Mouse (Mus musculus) intestine, embryonic 16.5 days (tissue): ENCODE measurements around the gene Flywch1. TPM values are rescaled to one million over a fixed set of nuclear protein-coding genes. Genes with fewer than 3 reads are reported as not detected.
A peak's percentile ranks its signal among the peaks of the same experiment; 100 is the strongest.
"Not testable (repeated sequence)": the region's sequence is repeated elsewhere in the genome, so short reads cannot be mapped to it uniquely, and the experiment has no call there.

Experiments used
- ATAC-seq: fragments of 200-750 bp; cut with Nextera tagmentation; 2 replicates; pipeline ENCODE4 v1.8.0; 2017; ENCODE audit warnings: moderate TSS enrichment, moderate library complexity
- H3K27ac ChIP-seq: fragments of 300-500 bp; sonication (generic); 2 replicates; pipeline ENCODE4 v1.5.1; 2014; ENCODE audit warnings: mild to moderate bottlenecking, low read length
- H3K27me3 ChIP-seq: fragments of 300-500 bp; sonication (generic); replicated peaks from 2 replicates; pipeline ENCODE4 v1.6.1; 2014; ENCODE audit warnings: low read length, control low read depth, mixed read lengths; ENCODE audit not compliant: control insufficient read depth, insufficient read depth
- H3K36me3 ChIP-seq: fragments of 300-500 bp; sonication (generic); 2 replicates; pipeline ENCODE4 v1.6.1; 2014; ENCODE audit warnings: low read length, control low read depth; ENCODE audit not compliant: control insufficient read depth, insufficient read depth
- H3K4me1 ChIP-seq: fragments of 300-500 bp; sonication (generic); 2 replicates; pipeline ENCODE4 v1.6.1; 2014; ENCODE audit warnings: low read length, control low read depth, mixed read lengths; ENCODE audit not compliant: control insufficient read depth, insufficient read depth
- H3K4me2 ChIP-seq: fragments of 300-500 bp; sonication (generic); 2 replicates; pipeline ENCODE4 v1.6.1; 2014; ENCODE audit warnings: low read depth, low read length, control low read depth
- H3K4me3 ChIP-seq: fragments of 300-500 bp; sonication (generic); 2 replicates; pipeline ENCODE4 v1.5.1; 2014; ENCODE audit warnings: mild to moderate bottlenecking, low read length
- H3K9ac ChIP-seq: fragments of 300-500 bp; sonication (generic); 2 replicates; pipeline ENCODE4 v1.6.1; 2014; ENCODE audit warnings: low read depth, low read length
- H3K9me3 ChIP-seq: fragments of 300-500 bp; sonication (generic); 2 replicates; pipeline ENCODE4 v1.6.1; 2016; ENCODE audit warnings: low read length, control low read depth; ENCODE audit not compliant: control insufficient read depth
- WGBS: fragments of 180-500 bp; shearing (Covaris S2); extraction: QIAGEN DNeasy Blood & Tissue Kit; methylation state at CpG from one replicate; pipeline ENCODE4 v1.1.7; 2014; 5-methylcytosine and 5-hydroxymethylcytosine counted together
- polyA plus RNA-seq: library from polyadenylated mRNA; unstranded; fragments of >200 nt; fragmentation: Nextera tagmentation; extraction: Ambion mirVana; gene quantifications from 2 replicates; pipeline ENCODE4 v1.2.1, GENCODE M21; 2015

The Flywch1 gene
- polyA plus RNA-seq, 1 experiment from 2014 or later = 44.9 TPM

DNA sequence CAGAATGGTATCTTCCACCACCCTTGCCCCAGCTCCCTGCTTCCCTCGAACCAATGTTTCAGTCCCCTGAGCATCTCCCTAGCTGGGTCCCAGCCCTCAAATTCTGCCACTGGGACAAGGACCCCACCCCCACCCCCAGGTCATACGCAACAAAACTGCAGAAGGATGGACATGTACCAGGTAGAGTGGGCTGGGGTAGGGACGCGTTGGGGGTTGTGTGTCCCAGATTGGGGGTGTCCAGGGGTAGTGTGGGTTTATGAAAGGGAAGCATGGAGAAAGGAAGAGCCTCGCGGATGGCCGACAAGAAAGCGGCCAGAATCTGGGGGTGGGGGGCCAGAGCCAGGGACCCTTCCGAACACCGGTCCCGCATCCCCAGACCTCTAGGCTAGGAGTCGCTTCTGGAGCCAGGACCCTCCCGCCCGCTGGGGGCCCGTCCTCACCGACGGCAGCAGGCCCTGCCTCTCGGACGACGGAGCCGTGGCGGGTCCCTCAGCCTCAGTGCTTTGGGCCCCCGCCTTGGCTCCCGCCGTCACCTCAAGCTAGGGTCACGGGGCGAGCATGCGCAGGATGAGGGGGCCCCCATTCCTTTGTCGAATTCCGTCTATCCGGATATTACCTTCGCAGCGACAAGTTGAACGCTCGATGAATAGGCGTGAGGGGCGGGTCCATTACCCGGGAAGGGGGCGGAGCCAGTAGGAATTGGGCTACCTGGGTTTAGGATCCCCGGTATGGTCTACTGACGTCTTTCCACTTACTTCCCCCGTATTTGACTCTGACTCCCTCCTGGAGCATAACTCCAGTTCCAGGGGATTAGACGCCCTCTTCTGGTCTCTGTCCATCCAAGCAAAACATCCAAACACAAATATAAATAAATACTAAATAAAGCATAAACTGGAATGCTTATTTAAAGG, 14.4 kb upstream of the Flywch1 start, which contains the start of gene Flywch2:
Gene Flywch2, minus strand, starts transcription at position 521 of the 911 bp plus-strand sequence.
- no peaks in the 10 kb centered on the region for H3K9me3 ChIP-seq
- H3K27me3 ChIP-seq = no peaks in the 10 kb centered on the region
- H3K36me3 ChIP-seq = no peaks in the 10 kb centered on the region
- peak; percentile 72 for ATAC-seq
- peak within 1 kb of the TSS; percentile 65 for H3K4me3 ChIP-seq
- peaks cover 16% of the 10 kb centered on the region for H3K4me1 ChIP-seq
- WGBS = 3% methylated on average over 43 of the region's 43 CpGs
- no peak within 1 kb of the TSS for H3K27ac ChIP-seq
- peak within 1 kb of the TSS; percentile 96 for H3K4me2 ChIP-seq
- H3K9ac ChIP-seq = peak within 1 kb of the TSS; percentile 77

DNA sequence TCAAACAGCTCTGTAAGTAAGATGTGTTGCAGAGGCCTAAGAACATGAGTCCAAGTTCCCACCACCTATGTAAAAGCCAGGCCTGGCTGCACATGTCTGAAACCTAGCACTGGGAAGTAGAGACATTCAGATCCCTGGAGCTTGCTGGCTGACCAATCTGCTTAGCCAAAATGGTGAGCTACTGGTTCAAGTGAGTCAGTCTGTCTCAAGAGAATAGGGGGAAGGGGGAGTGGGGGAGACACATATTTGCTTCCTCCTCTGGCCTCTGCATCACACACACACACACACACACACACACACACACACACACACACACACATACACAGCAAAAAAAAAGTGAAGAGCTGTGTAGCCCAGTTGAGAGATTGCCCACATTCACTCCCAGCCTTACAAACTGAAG, 11.9 kb upstream of the Flywch1 start:
- Histone ChIP-seq H3K9me3 (no peaks in the 10 kb centered on the region), H3K4me1 (peaks cover 5% of the 10 kb centered on the region; the same call in 1 of the 2 replicates), H3K4me2 (no peak overlapping the region), H3K27ac (no peak overlapping the region), H3K36me3 (no peaks in the 10 kb centered on the region), H3K4me3 (no peak overlapping the region), H3K27me3 (no peaks in the 10 kb centered on the region), H3K9ac (no peak overlapping the region)
- no peak for ATAC-seq

DNA sequence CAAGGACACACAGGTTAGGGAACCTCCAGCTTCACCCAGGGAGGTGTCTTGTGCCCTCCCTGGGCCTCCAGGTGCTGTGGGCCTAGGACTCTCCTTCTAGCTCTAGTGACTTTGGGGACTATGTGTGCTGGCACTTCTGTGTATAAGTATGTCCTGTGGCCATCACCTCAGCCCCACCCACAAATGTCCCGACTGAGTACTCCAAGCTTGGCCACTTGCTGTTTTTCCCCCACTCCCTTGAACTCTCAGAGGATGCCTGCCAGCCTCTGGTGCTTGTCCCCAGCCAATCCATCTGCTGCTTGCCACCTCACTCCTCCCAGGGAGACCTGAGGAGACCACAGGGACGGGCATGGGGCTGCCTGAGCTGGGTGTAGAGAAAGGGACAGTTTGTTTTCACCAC, 7.0 kb upstream of the Flywch1 start:
- WGBS = 71% methylated on average over 2 of the region's 2 CpGs
- Histone ChIP-seq H3K4me1 (no peaks in the 10 kb centered on the region), H3K36me3 (no peaks in the 10 kb centered on the region), H3K9ac (no peak overlapping the region), H3K4me2 (no peak overlapping the region), H3K9me3 (no peaks in the 10 kb centered on the region), H3K27ac (no peak overlapping the region), H3K4me3 (no peak overlapping the region), H3K27me3 (no peaks in the 10 kb centered on the region)
- no peak for ATAC-seq

DNA sequence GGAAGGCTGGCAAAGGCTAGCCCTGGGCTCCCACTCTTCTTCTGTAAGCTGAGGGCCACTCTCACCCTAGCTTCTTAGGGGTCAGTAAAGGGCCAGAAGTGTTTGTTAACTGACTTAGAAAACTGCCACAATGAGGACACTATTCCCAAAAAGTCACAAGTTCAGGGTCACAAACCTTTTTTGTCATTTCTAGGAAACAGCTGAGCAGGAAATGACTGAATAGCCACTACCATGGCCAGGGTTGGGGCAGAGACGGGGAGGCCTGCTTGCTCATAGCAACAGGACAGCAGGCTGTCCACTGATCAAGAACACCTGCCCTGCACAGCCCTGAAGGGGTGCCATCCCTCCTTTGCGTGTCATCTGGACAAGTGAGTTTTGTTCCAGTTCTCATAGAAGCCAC, 5.7 kb upstream of the Flywch1 start:
- WGBS = 77% methylated on average over 2 of the region's 2 CpGs
- ATAC-seq = no peak
- Histone ChIP-seq H3K9ac (no peak overlapping the region), H3K27me3 (no peaks in the 10 kb centered on the region), H3K4me1 (no peaks in the 10 kb centered on the region), H3K36me3 (no peaks in the 10 kb centered on the region), H3K27ac (no peak overlapping the region), H3K4me2 (no peak overlapping the region), H3K9me3 (no peaks in the 10 kb centered on the region), H3K4me3 (no peak overlapping the region)

DNA sequence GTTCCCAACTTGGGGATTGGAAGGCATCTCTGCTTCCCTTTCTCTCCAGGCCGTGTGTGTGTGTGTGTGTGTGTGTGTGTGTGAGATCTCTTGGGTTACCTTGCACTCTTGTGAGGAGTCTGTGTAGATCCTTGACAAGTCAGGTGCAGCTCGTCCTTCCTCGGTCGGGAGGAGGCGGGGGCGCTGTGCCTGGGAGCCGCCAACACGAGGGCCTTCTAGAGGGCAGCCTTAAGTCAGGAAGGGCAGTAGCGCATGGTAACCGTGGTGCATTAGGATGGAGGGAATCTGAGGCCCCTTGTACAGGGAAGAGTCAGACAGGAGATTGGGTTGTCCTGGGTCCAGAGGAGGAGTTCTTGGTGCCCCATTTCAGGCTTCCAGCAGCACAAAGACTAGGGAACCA, 4.8 kb upstream of the Flywch1 start:
- Histone ChIP-seq H3K4me3 (no peak overlapping the region), H3K27me3 (no peaks in the 10 kb centered on the region), H3K4me1 (no peaks in the 10 kb centered on the region), H3K9ac (no peak overlapping the region), H3K4me2 (no peak overlapping the region), H3K36me3 (no peaks in the 10 kb centered on the region), H3K27ac (no peak overlapping the region), H3K9me3 (no peaks in the 10 kb centered on the region)
- 79% methylated on average over 10 of the region's 10 CpGs for WGBS
- no peak for ATAC-seq

DNA sequence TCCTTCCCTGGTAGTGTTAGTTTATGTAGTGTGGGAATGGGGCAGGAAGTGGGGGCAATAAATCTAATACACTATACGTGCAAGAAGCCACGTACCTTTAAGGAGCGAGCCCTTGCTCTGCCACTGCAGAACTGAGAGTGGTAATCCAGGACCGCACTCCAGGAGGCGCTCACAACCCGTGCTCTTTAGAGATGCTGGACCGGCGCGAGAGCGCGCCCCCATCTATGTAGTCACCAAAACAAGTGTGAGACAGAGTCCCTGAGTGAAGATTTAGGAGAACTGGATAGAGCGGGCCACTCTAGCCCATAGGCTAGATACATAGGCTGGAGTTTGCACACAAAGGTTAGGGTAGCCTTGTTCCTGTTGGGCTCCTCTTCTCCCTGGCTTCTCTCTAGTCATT, 2.7 kb upstream of the Flywch1 start:
- Histone ChIP-seq H3K4me2 (no peak overlapping the region), H3K36me3 (no peaks in the 10 kb centered on the region), H3K9me3 (no peaks in the 10 kb centered on the region), H3K27ac (no peak overlapping the region), H3K4me1 (peaks cover 6% of the 10 kb centered on the region; the same call in 1 of the 2 replicates), H3K27me3 (no peaks in the 10 kb centered on the region), H3K9ac (no peak overlapping the region), H3K4me3 (no peak overlapping the region)
- 3% methylated on average over 12 of the region's 12 CpGs for WGBS
- peak; percentile 45 for ATAC-seq

DNA sequence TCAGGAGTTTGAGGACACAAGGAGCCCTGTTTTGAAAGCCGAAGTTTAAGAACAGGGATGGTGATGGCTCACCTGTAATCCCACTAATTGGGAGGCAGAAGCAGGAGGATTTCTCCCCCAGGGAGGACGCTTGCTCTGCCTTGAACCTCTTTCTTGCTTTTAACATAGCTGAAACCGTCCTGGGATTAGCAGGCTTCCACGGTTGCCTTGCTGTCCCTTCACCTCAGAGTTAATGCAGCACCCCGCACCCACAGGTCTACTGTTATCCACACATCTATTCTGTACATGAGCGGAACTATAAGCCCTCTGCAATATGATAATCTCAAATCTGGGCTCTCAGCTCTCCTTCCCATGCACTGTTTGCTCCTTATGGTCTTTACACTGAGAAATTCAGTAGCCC, 2.3 kb upstream of the Flywch1 start:
- Histone ChIP-seq H3K4me3 (no peak overlapping the region), H3K9ac (no peak overlapping the region), H3K36me3 (no peaks in the 10 kb centered on the region), H3K27ac (no peak overlapping the region), H3K27me3 (no peaks in the 10 kb centered on the region), H3K9me3 (no peaks in the 10 kb centered on the region), H3K4me2 (no peak overlapping the region), H3K4me1 (peaks cover 6% of the 10 kb centered on the region; the same call in 1 of the 2 replicates)
- 69% methylated on average over 6 of the region's 6 CpGs for WGBS
- ATAC-seq = no peak

DNA sequence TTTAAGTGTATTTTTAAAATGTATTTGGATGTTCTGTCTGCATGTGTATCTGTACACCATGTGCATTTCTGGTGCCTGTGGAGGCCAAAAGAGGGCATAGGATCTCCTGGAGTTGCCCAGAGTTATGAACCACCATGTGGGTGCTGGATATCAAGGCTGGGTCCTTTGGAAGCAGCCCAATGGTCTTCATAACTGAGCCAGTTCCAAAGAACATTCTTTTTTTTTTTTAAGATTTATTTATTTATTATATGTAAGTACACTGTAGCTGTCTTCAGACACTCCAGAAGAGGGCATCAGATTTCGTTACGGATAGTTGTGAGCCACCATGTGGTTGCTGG, 786 bp upstream of the Flywch1 start:
- H3K9ac ChIP-seq, ATAC-seq, H3K4me1 ChIP-seq, H3K27ac ChIP-seq, H3K9me3 ChIP-seq, H3K4me2 ChIP-seq, H3K4me3 ChIP-seq, H3K36me3 ChIP-seq, H3K27me3 ChIP-seq: not testable (repeated sequence)
- 57% methylated on average over 1 of the region's 2 CpGs for WGBS

DNA sequence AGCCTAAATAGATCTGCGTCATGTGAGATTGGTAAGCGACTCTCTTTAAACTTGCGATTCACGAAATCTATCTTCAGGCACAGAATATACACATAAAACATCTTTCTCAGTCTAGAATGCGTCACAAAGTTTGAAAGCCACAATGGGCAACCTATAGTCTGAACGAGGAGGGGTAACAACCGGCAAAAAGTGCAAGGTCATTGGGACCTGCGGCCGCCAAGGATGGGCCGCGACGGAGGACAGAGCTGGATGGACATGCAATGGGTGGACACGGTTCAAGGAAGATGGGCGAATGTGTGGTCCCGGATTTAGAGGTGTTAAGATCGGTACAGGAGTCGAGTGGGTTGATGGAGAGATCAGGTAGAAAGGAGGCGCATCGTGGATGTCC, 512 bp downstream of the Flywch1 start:
- ATAC-seq = no peak; the same call in 1 of the 2 replicates
- Histone ChIP-seq H3K4me2 (peak overlapping the region; percentile 72), H3K9me3 (no peaks in the 10 kb centered on the region), H3K27ac (peak overlapping the region; percentile 42), H3K9ac (peak overlapping the region; percentile 88), H3K27me3 (no peaks in the 10 kb centered on the region), H3K4me1 (peaks cover 6% of the 10 kb centered on the region; the same call in 1 of the 2 replicates), H3K4me3 (peak overlapping the region; percentile 83), H3K36me3 (no peaks in the 10 kb centered on the region)
- WGBS = 1% methylated on average over 19 of the region's 19 CpGs
